Mouse (Mus musculus) stomach, postnatal 0 days (tissue): ENCODE measurements around the gene Lingo1.

Experiments
- CTCF ChIP-seq: IDR thresholded peaks from 2 replicates; pipeline ENCODE4 v1.5.1; 2016; ENCODE audit warnings: antibody characterized with exemption, low read depth, mild to moderate bottlenecking, moderate library complexity
- EP300 ChIP-seq: optimal IDR thresholded peaks from 2 replicates; pipeline ENCODE3; 2016; ENCODE audit warnings: antibody characterized with exemption

DNA sequence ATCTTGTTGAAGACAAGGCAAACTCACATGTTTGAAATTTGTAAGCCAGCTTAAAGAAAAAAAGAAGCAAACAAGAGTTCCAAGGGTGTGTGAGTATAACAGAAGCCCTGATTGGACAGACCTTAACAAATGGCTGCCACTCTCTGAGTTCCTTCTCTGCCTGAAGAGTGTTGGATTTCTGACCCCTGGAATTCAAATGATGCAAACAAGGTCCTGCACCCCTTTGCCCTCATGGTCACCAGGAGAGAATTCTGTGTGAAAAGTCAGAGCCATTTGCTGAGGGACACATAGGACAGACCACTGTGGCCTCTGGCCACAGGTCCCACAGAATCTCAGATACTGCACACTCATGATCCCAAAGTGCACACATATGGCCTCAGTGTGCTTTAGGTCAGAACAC, 45.6 kb upstream of the Lingo1 start:
- TF ChIP-seq CTCF (no peak), EP300 (no peak)
